Mouse (Mus musculus): ENCODE data around the gene Kank2.

Gene Kank2

DNA sequence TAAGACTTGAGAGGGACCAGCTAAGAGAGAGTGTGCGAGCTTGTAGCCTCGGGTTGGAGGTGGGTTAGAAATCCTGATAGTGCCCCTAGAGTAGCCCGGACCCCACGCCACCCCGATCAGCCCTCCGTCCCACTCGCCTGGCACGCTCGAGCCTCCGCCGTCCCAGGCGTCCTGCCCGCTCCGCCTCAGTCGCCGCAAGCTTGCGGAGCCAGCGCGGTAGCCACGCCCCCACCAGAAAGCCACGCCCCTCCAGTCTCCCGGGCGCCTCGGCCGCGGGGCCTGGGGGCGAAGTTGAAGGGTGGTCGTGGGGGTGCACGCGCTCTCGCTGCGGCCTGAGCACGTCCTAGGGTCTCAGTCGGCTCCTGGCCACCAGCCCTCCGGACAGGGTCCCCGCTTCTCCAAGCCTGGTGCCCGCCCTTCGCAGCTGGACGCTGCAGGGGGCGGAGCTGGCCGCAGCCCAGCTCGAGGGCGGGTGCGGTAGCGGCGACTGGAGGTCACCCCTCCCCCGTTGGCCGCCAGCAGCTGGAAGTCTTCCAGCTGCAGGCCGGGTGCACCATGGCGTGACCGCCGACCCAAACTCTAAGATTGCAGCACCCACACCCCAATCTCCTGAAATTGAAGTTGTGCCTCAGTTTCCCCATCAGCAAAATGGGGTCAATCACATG is at the start of gene Kank2:
Kank2 (minus strand) TSS at position 400 of the 665 bp plus-strand sequence.
- DNase-seq = peak; percentile 85 to 87

DNA sequence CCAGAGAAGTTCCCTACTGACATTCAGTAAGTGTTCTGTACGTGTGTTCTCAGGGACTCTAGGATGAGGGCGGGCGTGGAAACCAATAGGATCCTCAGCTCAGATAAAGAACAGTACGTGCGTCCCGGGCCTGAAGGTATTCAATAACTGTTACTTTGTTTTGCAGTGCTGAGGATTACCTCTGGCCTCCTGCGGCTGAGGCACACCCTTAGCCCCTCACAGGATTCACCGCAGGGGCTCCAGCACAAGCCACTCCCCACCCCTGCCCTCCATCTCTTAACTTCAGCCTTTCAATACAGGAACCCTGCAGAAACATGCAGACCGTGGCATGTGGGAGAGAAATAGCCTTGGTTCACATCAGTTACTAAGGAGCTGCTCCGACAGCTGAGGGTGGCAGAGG is 49.4 kb upstream of the Kank2 start:
- no peak for DNase-seq

DNA sequence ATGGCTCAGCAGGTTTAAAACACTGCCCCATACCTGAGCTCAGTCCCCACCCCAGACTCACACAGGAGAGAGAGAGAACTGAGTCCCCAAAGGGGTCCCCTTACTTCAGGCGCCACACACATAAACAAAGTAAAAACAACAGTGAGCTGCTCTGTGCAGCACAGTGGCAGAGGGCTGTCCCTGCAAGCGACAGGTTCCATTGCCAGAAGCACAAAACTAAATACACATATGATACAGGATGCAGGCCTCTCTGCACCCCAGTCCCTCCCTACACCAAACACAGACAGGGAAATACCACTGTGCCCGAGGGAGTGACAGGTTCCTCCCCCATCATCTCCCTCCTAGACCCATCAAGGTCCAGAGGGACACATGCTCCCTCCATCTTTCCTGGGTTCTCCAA is 48.9 kb upstream of the Kank2 start:
- DNase-seq = no peak

DNA sequence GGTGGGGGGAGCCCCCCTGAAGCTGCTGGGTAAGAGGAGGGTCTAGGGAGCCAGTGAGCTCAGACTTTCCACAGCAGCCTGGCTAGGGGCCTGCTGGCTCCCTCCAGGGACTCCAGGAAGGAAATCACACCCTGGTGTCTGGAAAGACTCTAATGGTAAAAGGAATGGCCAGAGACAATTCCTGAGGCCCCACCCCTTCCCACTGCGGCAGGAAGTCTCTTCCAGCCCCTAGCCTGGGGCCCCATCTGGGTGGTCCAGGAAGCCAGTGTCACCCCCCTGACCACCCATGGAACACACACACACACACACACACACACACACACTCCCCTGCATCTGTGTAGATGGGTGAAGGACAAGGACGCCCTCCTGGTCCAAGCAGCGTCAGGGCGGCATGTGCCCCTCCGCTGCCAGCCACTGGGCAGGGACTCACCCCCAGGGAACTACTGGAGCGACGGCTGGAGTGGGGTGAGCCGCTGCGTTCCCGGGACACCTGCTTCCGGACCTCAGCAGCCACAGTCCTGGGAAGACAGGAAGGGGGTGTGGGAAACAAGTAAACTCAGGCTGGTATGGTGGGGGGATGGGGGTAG is 48.3 kb upstream of the Kank2 start:
- DNase-seq = no peak

DNA sequence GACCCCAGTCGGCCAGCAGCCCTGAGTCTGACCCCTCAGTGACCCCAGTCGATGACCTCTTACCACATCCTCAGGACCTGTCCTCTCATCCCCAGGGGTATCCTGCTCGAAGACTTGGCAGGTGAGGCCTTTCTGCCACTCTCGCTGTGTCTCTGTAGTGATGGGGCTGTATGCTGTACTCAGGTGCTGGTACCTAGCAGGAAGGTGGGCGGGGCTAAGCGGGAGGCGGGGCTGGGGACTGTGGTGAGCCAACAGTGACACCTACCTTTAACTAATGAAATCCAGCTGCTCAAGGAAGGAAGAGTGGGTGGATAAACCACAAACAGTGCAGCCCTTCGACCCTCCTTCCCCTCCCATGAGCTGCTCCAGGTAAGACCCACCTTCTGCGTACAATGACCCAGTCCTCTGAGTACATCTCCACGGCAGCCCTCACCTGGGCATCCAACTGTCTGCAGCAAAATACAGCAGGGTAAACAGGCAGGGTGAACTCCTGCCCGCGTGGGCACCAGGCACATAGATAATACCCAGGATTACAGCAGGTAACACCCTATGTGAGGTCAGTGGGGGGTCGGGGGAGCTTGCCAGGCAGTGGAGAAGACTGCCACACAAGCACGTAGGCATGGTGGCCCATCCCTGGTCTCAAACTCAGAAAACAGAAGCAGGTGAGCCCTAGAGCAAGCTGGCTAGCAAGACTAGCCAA is 47.0 kb upstream of the Kank2 start:
- peak; percentile 34 to 42 for DNase-seq

DNA sequence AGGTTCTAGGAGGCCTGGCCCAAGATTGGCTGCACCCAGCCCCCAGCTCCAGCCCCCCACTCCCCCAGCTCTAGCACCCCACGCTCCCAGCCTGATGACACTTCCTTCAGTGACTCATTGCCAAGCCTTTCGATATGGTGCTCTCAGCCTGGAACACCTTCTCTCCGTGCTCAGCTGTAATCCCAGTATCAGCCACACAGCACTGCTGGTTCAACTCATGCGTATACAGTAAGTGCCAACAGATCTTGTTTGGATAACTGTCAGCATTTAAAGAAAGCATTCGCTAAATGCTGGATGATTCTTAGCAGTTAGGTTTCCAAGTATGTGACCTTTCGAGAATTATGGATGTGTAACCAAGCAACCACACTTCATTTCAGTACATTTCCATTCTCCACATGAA is 44.5 kb upstream of the Kank2 start:
- DNase-seq = no peak

DNA sequence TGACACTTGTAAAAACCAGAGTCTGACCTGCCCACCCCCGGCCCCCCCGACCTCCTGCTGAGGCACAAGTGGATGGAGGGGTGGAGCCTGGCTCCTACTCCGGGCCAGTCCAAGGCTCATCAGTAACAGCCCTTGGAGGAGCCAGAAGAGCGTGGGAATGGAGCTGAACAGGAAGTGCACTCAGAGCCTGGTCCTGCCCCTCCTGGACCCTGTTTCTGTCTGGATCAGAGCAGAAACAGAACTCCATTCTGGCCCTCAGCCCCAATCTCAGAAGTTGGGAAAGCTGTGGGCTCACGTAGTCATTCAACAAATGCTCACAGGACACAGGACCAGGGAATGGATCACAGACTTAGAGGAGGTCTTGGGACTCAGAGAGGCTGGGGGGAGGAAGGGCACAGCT is 43.8 kb upstream of the Kank2 start:
- DNase-seq = no peak

DNA sequence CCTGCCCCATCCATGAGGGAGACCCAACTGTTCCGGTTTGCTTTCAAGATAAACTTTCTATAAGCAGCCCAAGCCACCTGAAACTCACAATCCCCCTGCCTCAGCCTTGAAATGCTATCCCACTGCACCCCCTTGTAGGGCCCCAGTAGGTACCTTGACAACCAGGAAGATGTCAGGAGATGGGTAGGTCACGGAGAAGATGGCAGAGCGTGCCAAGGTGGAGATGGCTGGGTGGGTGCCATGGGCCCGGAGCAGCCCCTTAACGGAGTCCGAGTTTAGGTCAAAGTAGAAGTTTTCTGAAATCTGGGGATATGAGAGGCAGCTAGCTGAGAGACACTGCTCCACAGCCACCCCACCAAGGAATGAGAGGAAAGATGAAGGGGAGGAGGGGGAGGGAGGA is 42.8 kb upstream of the Kank2 start:
- no peak for DNase-seq

DNA sequence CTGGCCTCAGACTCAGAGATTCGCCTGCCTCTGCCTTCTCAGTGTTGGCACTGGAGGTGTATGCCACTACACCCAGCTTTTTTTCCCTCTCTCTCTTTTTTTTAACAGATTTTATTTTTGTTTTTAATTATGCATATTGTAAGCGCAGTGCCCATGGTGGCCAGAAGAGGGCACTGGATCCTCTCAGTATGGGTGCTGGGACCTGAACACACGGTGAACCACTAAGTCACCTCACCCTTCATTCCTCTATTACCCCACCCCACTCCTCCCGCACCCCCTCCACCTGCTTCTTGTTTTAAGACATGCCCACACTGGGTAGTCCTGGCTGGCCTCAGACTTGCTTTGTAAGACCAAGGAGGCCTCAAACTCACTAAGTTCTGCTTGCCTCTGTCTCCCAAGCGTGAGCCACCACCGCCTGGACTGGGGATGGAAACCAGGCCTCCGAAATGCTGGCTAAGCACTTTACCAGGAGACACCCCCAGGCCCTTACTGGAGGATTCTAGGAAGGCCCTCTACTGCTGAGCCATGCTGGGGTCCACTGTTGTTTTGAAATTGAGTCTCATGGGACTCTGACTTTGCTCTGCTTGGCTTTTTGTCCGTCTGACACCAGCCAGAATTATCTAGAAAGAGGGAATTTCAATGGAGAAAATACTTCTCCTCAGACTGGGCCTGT is 41.7 kb upstream of the Kank2 start:
- peak; percentile 61 to 69 for DNase-seq

DNA sequence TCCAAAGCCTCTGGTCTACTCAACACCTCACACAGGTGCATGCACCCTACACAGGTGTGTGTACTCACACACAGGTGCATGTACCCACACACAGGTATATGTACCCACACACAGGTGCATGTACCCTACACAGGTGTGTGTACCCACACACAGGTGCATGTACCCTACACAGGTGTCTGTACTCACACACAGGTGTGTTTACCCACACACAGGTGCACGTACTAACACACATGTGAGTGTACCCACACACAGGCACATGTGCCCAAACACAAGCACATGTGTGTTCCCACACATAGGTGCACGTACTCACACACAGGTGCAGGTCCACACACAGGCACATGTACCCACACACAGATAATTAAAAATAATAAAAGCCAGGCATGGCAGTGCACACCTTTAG is 39.1 kb upstream of the Kank2 start:
- no peak for DNase-seq

DNA sequence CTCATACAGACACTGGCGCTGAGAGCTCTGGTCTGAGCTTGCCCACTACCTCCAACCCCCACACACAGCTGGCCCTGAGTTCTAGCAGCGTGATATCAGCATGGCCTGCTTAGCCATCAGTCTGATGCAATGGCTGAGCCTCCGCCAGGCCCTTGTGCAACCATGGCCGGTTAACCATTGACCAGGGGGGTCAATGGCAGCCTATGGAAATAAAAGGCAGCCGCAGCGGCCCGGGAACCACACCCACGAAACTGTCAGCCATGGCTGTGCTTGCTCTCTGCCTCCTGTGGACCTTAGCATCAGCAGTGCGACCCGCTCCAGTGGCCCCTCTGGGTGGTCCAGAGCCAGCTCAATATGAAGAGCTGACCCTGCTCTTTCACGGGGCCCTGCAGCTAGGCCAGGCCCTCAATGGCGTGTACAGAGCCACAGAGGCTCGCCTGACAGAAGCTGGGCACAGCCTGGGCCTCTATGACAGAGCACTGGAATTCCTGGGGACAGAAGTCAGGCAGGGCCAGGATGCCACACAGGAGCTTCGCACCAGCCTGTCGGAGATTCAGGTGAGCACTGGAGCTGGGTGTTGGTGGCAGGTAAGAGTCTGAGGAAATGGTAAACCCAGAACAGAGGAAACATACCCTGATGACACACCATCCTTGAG is 36.8 kb upstream of the Kank2 start, which contains the start of gene Angptl8:
Angptl8 (plus strand) TSS at position 253 of the 655 bp plus-strand sequence.
- no peak for DNase-seq

DNA sequence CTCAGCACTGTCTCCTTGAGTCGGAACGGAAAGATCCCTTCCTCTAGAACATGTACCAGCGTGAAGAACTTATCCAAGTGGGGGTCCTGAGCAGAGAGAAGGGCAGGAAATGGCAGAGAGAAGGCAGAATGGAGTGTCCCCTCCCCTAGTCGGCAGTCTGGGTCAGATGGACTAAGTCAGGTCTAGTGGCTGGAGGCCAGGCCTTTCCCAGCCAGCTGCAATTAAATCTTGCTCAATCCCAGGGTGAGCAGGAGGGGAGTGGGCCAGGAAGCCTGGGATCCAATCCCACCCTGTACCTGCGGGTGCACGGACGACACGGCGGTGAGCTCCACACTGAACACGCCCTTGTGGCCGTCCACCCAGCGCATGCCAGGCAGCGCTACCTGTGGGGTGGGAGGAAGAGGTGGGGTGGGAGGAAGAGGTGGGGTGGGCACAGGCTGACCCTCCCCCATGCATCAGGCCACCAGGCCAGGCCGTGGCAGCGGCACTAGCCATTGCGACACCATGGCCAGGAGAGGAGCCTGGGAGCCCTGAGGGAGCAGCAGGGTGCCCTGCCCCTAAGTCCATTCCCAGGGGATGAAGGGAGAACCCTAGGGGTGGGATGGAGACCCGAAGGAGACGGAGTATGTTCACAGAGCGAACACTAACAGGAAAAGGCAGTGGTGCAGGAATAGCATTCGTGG is 33.2 kb upstream of the Kank2 start:
- DNase-seq = no peak

DNA sequence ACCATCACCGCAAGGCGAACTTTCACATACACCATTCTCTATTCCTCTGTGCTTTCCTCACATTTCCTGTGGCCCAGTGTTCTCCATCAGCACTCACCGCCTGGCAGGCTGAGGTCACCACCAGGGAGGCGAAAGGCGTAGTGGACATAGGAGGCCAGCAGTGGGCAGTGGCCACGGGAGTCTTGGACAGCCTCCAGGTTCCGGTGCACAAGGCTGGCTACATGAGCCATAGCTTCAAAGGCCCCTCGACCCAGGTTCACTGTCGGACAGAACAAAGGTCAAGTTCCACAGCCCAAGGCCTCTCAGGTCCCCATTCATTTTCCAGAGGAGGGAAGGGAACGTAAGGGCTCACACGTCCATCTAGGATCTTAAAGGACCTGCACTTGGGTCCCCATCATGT is 32.4 kb upstream of the Kank2 start:
- no peak for DNase-seq

DNA sequence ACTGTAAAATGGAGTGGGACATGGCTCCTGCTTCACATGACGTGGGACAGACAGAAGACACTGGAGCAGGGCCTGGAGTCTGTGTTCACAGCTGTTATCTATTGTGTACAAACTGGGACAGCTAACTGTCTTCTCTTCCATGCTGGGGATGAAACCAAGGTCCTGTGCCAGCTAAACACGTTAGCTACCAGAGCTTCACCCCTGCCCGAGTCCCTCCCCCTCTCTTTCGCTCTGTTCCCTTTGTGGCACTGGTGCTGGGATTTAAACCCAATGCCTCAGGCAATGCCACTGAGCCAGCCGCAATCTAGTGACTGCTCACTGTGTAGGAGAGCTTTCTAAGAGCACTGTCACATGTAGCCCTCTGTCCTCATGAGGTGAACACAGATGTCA is 31.9 kb upstream of the Kank2 start:
- no peak for DNase-seq

DNA sequence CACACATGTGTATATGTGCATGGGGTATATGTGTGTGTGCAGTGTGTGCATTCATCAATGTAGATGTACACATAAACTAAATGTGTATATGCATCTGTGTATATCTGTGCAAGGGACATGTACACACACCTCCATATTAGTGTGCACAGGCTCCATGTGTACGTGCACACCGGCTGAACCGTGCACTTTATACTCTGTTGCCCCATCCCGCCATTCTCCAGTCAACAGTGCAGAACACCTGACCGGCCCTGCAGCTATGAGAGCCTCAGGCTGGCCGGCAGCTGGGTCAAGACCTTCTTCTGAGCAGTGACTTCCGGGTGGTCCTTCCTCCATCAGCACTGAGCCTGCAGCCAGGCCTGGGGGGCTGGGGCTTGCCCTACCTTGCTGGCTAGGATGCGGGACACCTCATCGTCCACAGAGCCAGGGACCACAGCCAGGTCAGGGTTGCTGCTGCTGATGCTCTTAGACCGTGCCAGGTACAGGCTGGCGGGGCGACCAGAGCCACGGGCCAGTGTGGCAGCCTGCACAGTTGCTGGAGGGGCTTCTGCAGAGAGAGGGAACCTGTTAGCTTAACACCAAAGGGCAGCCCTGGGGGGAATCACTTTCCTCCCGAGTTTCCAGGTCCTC is 31.4 kb upstream of the Kank2 start:
- DNase-seq = no peak

DNA sequence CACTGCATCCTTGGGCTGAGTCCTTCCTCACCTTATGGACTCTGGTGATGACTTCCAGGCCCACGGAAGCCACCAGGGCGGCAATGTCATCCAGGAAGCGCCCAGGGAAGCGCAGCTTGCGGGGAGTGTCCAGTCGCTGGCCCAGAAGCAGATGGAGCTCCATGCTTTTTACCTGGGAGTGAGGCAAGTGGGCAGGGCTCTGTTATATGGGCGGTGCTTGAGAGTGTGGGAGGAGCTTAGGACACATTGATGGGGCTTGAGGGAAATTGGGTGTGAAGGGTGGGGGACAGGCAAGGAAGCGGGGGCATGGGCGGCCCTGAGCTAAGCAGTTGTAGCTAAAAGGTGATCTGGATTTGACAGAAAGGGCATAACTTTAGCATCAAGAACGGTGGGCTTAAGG is 25.8 kb upstream of the Kank2 start:
- no peak for DNase-seq

DNA sequence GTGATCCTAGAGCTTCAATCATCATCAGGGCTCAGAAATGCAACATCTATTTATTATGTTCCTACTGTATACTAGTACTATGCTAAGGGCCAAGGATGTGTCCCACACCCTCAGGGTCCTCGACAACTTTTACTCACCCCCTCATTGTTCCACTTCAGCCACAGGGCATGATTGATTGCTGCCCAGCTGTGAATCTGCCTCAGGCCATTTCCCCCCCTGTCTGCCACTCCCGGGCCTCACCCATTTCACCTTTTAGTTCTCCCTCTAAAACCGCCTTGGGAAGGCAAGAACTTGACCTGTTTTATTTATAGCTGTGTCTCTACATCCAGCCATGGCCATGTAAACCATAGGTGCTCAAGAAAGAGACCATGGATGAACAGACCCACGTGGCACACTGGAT is 25.4 kb upstream of the Kank2 start:
- no peak for DNase-seq

DNA sequence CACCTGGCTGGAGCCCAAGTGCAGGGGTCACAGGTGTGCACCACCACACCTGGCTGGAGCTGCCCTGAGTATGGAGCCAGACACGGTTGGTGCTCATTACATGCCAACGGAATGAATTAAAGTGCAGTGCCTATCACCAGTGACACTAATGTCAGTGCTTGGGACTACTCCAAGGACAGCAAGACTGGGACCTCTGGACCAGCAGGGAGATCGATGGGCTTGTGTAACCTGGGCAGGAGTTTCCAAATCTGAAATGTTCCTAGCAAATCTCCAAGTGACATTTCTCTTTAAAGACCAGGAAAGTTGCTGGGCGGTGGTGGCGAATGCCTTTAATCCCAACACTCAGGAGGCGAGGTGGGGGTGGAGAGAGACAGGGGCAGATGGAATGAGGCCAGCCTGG is 24.1 kb upstream of the Kank2 start:
- DNase-seq = no peak

DNA sequence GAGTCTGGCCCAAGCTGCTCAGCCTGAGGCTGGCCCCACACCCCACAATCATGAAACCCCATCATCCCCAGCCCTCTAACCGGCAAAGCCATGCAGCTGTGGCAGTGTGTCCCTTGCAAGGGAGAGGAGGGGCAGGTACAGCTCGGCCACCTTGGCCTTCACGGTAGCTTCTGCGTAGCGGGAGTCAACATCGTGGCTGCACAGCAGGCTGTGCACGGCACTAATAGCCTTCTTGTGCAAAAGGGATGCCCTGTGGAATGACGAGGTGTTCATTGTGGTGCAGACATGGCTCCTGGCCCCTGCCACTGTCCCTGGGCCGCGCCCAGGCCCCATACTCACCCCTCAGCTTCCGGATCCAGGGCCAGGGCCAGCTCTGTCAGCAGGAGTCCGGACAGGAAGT is 21.6 kb upstream of the Kank2 start:
- DNase-seq = no peak

DNA sequence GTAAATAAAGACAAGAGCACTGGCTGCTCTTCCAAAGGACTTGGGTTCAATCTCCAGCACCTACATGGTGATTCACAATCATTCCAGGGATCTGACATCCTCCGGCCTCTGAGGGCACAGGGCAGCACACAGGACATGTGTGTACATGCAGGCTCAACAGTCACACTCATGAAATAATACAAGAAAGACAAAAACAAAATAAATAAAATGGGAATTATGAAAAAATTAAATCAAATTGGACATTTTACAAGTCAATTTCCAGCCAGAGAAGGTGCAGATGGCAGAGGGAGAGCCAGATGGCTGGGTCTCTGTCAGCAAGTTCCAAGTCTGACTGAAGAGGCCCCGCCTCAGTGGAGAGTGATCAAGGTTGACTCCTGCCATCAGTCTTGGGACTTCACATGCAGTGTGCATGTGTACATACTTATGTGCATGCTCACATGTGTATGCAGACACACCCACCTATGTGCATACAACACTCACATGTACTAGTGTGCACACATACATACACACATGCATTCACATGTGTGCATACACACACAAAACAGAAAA is 20.7 kb upstream of the Kank2 start:
- DNase-seq = no peak

DNA sequence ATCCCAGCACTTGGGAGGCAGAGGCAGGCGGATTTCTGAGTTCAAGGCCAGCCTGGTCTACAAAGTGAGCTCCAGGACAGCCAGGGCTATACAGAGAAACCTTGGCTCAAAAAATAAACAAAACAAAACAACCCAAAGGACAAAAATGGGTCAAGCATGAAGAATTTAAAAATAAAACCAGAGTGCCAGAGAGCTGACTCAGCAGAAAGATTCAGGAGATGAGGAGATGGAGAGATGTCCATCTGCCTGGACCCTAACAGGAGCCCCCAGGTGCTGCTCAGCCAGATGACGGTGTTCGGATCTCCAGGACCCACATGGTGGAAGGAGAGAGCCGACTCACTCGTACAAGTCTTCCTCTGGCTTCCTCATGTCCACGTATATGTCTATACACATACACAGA is 20.0 kb upstream of the Kank2 start:
- DNase-seq = no peak

DNA sequence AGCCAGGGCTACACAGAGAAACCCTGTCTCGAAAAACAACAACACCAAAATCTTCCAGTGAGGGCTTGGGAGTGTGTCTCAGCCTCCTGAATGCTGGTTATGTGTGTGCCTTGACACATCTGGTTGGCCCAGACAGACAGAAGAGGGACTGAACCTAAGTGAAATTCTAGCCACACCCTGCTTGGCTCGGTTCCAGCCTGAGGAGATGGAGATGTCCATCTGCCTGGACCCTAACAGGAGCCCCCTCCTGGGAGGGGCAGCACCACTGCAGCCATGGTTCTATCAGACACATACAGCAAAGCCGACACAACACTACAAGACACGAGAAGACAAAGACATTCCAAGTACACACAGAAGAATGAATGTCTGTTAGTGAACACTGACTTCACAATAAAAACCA is 19.6 kb upstream of the Kank2 start:
- DNase-seq = no peak
